Mouse (Mus musculus): Measurements from ENCODE around the gene Prl6a1. TPM values are rescaled to one million over a fixed set of nuclear protein-coding genes. Genes with fewer than 3 reads are reported as not detected.

Prl6a1 gene
- not detected in 2 replicates for polyA plus RNA-seq (2015; fragmentation: Nextera tagmentation; extraction: Ambion mirVana)

- WGBS = 87% methylated on average over 7 of the region's 7 CpGs
- Histone ChIP-seq H3K36me3 (ENCODE audit: control insufficient read depth, insufficient read depth, low read length) (no peaks in the 10 kb centered on the region), H3K9ac (ENCODE audit: low read depth, low read length) (no peak within 1 kb of the TSS), H3K4me3 (ENCODE audit: low read length) (no peak within 1 kb of the TSS), H3K27ac (ENCODE audit: low read depth, low read length) (no peak within 1 kb of the TSS), H3K9me3 (ENCODE audit: control insufficient read depth, low read length) (no peaks in the 10 kb centered on the region), H3K4me2 (ENCODE audit: low read length) (no peak within 1 kb of the TSS), H3K27me3 (replicated peaks; ENCODE audit: control insufficient read depth, insufficient read depth, low read length) (no peaks in the 10 kb centered on the region), H3K4me1 (ENCODE audit: control insufficient read depth, insufficient read depth, low read depth, low read length) (no peaks in the 10 kb centered on the region)
- ATAC-seq = no peak
These were observed at the start of gene Prl6a1 for GRCm38 (mm10) chr13:27312334-27313225. Prl6a1 (plus strand) TSS chr13:27312627.

- Histone ChIP-seq H3K27ac (ENCODE audit: low read depth, low read length) (no peak overlapping the region), H3K36me3 (ENCODE audit: control insufficient read depth, insufficient read depth, low read length) (no peaks in the 10 kb centered on the region), H3K4me1 (ENCODE audit: control insufficient read depth, insufficient read depth, low read depth, low read length) (no peaks in the 10 kb centered on the region), H3K9me3 (ENCODE audit: control insufficient read depth, low read length) (no peaks in the 10 kb centered on the region), H3K4me2 (ENCODE audit: low read length) (no peak overlapping the region), H3K4me3 (ENCODE audit: low read length) (no peak overlapping the region), H3K9ac (ENCODE audit: low read depth, low read length) (no peak overlapping the region), H3K27me3 (replicated peaks; ENCODE audit: control insufficient read depth, insufficient read depth, low read length) (no peaks in the 10 kb centered on the region)
- WGBS = 50% methylated on average over 1 of the region's 1 CpGs
- no peak for ATAC-seq
These were observed 22.6 kb downstream of the Prl6a1 start for GRCm38 (mm10) chr13:27334989-27335388.

GRCm38 (mm10) chr13:27342733-27343275, 30.4 kb downstream of the Prl6a1 start:
- no peaks in the 10 kb centered on the region for H3K36me3 ChIP-seq (ENCODE audit: control insufficient read depth, insufficient read depth, low read length)
- no peak overlapping the region for H3K9ac ChIP-seq (ENCODE audit: low read depth, low read length)
- no peak for ATAC-seq
- H3K4me1 ChIP-seq (ENCODE audit: control insufficient read depth, insufficient read depth, low read depth, low read length) = no peaks in the 10 kb centered on the region
- no peak overlapping the region for H3K27ac ChIP-seq (ENCODE audit: low read depth, low read length)
- 67% methylated on average over 3 of the region's 3 CpGs for whole genome bisulfite sequencing
- H3K27me3 ChIP-seq (replicated peaks; ENCODE audit: control insufficient read depth, insufficient read depth, low read length) = no peaks in the 10 kb centered on the region
- no peaks in the 10 kb centered on the region for H3K9me3 ChIP-seq (ENCODE audit: control insufficient read depth, low read length)
- H3K4me3 ChIP-seq (ENCODE audit: low read length) = no peak overlapping the region
- no peak overlapping the region for H3K4me2 ChIP-seq (ENCODE audit: low read length)

DNA sequence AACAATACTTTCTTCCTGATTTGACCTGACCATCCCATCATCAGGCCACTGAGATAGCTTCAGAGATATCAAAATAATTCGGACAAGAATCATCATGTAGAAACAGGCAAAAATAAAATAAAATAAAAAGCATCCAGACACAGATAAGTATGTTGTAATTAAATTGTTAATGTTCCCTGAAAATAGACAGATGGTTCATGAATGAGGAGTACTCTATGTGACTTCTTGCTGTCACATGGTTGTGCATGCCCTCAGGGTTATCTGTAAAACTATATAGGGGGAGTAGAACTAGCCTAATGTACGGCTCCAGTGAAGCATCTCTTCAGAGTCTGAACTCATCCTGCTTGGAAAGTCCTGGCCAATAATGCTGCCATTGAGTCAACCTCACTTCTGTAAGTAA, 32.9 kb downstream of the Prl6a1 start, which contains the start of gene Prl8a2:
TSS of gene Prl8a2 (plus strand) at position 301 of the 400 bp plus-strand sequence.
- H3K4me3 ChIP-seq (ENCODE audit: low read length) = no peak within 1 kb of the TSS
- H3K9ac ChIP-seq (ENCODE audit: low read depth, low read length) = no peak within 1 kb of the TSS
- ATAC-seq = no peak
- 78% methylated on average over 2 of the region's 2 CpGs for WGBS
- no peaks in the 10 kb centered on the region for H3K27me3 ChIP-seq (replicated peaks; ENCODE audit: control insufficient read depth, insufficient read depth, low read length)
- no peak within 1 kb of the TSS for H3K4me2 ChIP-seq (ENCODE audit: low read length)
- H3K9me3 ChIP-seq (ENCODE audit: control insufficient read depth, low read length) = no peaks in the 10 kb centered on the region
- H3K4me1 ChIP-seq (ENCODE audit: control insufficient read depth, insufficient read depth, low read depth, low read length) = no peaks in the 10 kb centered on the region
- H3K36me3 ChIP-seq (ENCODE audit: control insufficient read depth, insufficient read depth, low read length) = no peaks in the 10 kb centered on the region
- no peak within 1 kb of the TSS for H3K27ac ChIP-seq (ENCODE audit: low read depth, low read length)

Other genes with a start within 250 kb of the Prl6a1 start
- not detected in 2 replicates for gene Prl3d1, start 218.4 kb upstream of the Prl6a1 start, polyA plus RNA-seq (2015; fragmentation: Nextera tagmentation; extraction: Ambion mirVana)
- gene Prl3d2, start 190.9 kb upstream of the Prl6a1 start, polyA plus RNA-seq (2015; fragmentation: Nextera tagmentation; extraction: Ambion mirVana) = not detected in 2 replicates
- not detected in 2 replicates for gene Prl3d3, start 155.8 kb upstream of the Prl6a1 start, polyA plus RNA-seq (2015; fragmentation: Nextera tagmentation; extraction: Ambion mirVana)
- not detected in 2 replicates for gene Prl3c1, start 116.0 kb upstream of the Prl6a1 start, polyA plus RNA-seq (2015; fragmentation: Nextera tagmentation; extraction: Ambion mirVana)
- not detected in 2 replicates for gene Prl3b1, start 70.8 kb upstream of the Prl6a1 start, polyA plus RNA-seq (2015; fragmentation: Nextera tagmentation; extraction: Ambion mirVana)
- not detected in 2 replicates for gene Prl3a1, start 53.2 kb upstream of the Prl6a1 start, polyA plus RNA-seq (2015; fragmentation: Nextera tagmentation; extraction: Ambion mirVana)
- gene Prl8a2, start 33.0 kb downstream of the Prl6a1 start, polyA plus RNA-seq (2015; fragmentation: Nextera tagmentation; extraction: Ambion mirVana) = not detected in 2 replicates
- gene Prl2b1, start 78.2 kb downstream of the Prl6a1 start, polyA plus RNA-seq (2015; fragmentation: Nextera tagmentation; extraction: Ambion mirVana) = not detected in 2 replicates
- gene Prl8a6, start 126.1 kb downstream of the Prl6a1 start, polyA plus RNA-seq (2015; fragmentation: Nextera tagmentation; extraction: Ambion mirVana) = not detected in 2 replicates
- not detected in 2 replicates for gene Prl8a8, start 200.6 kb downstream of the Prl6a1 start, polyA plus RNA-seq (2015; fragmentation: Nextera tagmentation; extraction: Ambion mirVana)

Data from hindbrain, embryonic 16.5 days (tissue).